Mouse (Mus musculus): ENCODE results near the gene Iffo1. TPM values are rescaled to one million over a fixed set of nuclear protein-coding genes. Genes with fewer than 3 reads are reported as not detected.

The Iffo1 gene
- polyA plus RNA-seq, 1 experiment = 51.8 TPM

DNA sequence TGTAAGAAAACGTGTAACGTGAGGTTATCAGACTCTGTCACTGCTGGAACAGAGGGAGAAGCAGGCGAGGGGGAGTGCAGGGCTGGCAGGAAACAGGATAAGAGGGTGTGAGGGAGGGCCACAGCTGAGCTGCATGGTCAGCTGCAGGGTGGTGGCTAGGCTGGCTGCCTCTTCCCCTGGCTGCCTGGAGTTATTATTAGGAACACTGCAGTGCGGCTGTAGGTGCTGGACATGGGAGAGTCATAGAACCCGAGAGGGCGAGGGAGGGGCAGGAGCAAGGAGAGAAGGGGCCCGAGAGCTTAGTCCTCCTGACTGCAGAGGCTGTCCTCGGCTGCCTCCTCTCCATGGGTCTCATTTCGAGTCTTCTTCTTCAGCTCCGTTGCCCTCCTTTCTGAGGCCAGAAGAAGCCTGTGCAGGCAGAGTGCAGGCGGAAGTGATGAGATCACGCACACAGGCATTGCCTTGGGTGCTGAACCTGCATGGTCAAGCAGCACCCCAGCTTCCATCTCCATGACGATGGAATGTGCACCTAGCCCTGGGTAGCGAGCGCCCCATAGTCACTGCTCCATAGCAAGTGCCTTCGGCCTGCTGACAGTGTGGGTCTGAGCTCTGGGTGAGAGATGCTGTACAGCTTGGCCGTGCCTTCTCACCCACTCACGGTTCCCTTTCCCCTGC, 3.3 kb downstream of the Iffo1 start:
- no peak for TF ChIP-seq CTCF (IDR thresholded peaks at IDR 0.05; ENCODE audit: low read depth, low read length)
- TF ChIP-seq POLR2A (IDR thresholded peaks at IDR 0.05; ENCODE audit: borderline replicate concordance, low read depth, low read length) = no peak
- Histone ChIP-seq H3K4me3 (ENCODE audit: insufficient read depth, low read length) (peak overlapping the region; percentile 44), H3K27ac (ENCODE audit: insufficient read depth, low read depth, low read length) (peak overlapping the region; percentile 93), H3K4me1 (ENCODE audit: control insufficient read depth, insufficient read depth, low read length) (peaks cover 34% of the 10 kb centered on the region)

DNA sequence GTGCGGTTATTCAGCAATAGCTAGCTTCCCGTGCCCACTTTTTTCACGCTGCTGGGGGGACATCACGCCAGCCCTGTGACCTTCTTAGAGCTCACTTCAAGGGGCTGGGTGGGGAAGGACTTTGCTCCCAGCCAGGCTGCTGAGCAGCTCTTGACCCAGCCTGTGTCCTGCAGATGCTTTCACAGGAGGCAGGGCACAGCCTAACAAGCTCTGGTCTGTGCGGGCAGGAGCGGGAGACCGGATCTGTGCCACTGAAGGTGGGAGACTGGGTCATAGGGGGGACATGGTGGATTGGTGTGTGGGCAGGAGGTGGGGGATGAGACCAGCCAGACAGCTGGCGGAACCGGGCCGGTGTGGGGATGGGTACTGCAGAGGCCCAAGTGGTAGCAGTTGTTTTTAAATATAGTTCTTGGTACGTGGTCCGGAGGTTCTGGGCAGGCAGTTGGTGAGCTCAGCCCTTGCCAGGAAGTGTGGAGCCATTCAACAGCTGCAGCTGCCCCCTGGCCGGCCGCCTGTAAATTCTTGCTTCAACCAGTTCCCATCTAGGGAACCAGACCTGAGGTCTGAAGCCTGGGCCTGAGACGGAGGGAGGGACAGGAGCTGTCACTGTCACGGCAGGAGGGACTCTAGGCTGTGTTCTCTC, 4.0 kb downstream of the Iffo1 start:
- peaks cover 34% of the 10 kb centered on the region for H3K4me1 ChIP-seq (ENCODE audit: control insufficient read depth, insufficient read depth, low read length)
- peak overlapping the region; percentile 44 for H3K4me3 ChIP-seq (ENCODE audit: insufficient read depth, low read length)

DNA sequence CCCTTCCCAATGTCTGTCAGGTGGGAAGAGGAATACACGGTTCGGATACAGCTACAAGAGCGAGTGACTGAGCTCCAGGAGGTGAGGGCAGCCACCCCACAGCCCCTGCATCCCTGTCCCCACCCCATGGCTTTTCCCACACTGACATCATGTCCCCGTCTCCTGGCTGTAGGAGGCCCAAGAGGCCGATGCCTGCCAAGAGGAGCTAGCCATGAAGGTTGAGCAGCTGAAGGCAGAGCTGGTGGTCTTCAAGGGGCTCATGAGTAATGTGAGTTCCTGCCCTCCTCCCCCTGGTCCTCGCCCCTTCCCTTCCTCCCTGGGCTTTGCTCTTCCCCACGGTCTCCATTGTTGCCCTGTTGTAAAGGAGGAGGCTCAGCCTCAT, 4.5 kb downstream of the Iffo1 start:
- TF ChIP-seq POLR2A (IDR thresholded peaks at IDR 0.05; ENCODE audit: borderline replicate concordance, low read depth, low read length) = no peak
- no peak for TF ChIP-seq CTCF (IDR thresholded peaks at IDR 0.05; ENCODE audit: low read depth, low read length)
- Histone ChIP-seq H3K4me1 (ENCODE audit: control insufficient read depth, insufficient read depth, low read length) (peaks cover 34% of the 10 kb centered on the region), H3K27ac (ENCODE audit: insufficient read depth, low read depth, low read length) (peak overlapping the region; percentile 93; the same call in 1 of the 2 replicates), H3K4me3 (ENCODE audit: insufficient read depth, low read length) (peak overlapping the region; percentile 44; the same call in 1 of the 2 replicates)

More for the DNA sequence above, 4.0 kb downstream of the Iffo1 start:
- H3K27ac ChIP-seq (ENCODE audit: insufficient read depth, low read depth, low read length) = peak overlapping the region; percentile 93
- TF ChIP-seq CTCF (IDR thresholded peaks at IDR 0.05; ENCODE audit: low read depth, low read length) (no peak), POLR2A (IDR thresholded peaks at IDR 0.05; ENCODE audit: borderline replicate concordance, low read depth, low read length) (no peak)

DNA sequence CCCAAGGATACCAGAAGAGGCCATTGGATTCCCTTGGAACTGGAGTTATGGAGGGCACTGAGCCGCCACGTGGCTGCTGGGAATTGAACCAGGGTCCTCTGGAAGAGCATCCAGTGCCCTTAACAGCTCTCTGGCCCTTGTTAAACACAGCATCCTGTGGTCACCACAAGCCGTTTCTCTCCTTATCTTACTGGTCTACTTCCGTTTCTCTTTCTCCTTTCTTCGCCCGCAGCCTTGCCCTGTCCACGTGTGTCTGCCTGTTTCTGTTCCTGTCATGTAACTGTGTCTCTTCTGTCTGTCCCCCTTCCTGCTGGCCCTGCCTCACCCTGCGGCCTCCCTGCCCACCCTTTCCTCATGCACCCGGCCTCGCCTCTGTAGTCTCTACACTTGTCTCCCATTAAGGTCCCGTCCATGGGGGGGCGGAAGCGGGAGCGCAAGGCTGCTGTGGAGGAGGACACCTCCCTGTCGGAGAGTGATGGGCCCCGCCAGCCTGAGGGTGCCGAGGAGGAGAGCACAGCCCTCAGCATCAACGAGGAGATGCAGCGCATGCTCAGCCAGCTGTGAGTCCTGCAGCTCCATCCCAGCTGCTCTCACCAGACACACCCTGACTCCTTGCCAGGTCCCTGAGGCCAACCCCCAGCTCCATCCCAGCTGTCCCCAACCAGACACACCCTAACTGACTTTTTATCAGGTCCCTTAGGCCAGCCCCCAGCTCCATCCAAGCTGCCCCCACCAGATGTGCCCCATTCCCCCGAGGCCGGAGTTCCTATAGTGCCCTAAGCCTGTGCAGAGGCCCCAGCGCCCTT, 7.4 kb downstream of the Iffo1 start:
- H3K4me1 ChIP-seq (ENCODE audit: control insufficient read depth, insufficient read depth, low read length) = peaks cover 20% of the 10 kb centered on the region
- TF ChIP-seq POLR2A (IDR thresholded peaks at IDR 0.05; ENCODE audit: borderline replicate concordance, low read depth, low read length) (no peak), CTCF (IDR thresholded peaks at IDR 0.05; ENCODE audit: low read depth, low read length) (no peak)

DNA sequence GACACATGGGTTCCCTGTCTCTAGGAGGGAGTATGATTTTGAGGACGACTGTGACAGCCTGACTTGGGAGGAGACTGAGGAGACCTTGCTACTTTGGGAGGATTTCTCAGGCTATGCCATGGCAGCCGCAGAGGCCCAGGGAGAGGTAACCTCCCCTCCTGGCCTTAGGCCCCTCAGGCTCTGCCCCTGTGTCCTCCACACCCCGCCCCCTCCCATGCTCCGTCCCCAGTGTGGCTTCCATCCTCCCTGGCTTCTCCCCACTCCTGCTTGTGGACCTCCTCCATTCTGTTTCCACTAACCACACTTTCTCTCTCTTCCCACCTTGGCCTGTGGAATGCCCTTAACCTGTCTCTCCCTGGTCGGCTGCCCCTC, 8.0 kb downstream of the Iffo1 start:
- TF ChIP-seq CTCF (IDR thresholded peaks at IDR 0.05; ENCODE audit: low read depth, low read length) (no peak), POLR2A (IDR thresholded peaks at IDR 0.05; ENCODE audit: borderline replicate concordance, low read depth, low read length) (no peak)

More for the DNA sequence above, 7.4 kb downstream of the Iffo1 start:
- Histone ChIP-seq H3K27ac (ENCODE audit: insufficient read depth, low read depth, low read length) (no peak overlapping the region), H3K4me3 (ENCODE audit: insufficient read depth, low read length) (no peak overlapping the region)

DNA sequence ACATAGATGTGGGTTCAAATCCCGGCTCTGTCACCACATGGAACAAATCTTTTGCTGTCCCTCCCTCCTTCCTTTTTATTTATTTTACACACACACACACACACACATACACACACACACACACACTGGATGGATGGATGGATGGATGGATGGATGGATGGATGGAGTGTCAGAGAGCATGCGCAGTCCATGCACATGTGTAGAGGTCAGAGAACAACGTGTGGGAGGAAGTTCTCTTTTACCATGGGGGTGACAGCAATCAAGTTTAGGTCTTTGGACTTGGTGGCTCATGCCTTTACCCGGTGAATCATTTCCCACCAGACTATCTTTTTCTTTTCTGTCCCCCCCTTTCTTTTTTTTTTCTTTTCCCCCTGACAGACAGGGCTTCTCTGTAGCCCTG, 8.6 kb downstream of the Iffo1 start:
- Histone ChIP-seq H3K4me3 (ENCODE audit: insufficient read depth, low read length) (no peak overlapping the region), H3K4me1 (ENCODE audit: control insufficient read depth, insufficient read depth, low read length) (peaks cover 12% of the 10 kb centered on the region), H3K27ac (ENCODE audit: insufficient read depth, low read depth, low read length) (no peak overlapping the region)
- TF ChIP-seq POLR2A (IDR thresholded peaks at IDR 0.05; ENCODE audit: borderline replicate concordance, low read depth, low read length) (no peak), CTCF (IDR thresholded peaks at IDR 0.05; ENCODE audit: low read depth, low read length) (no peak)

More for the DNA sequence above, 8.0 kb downstream of the Iffo1 start:
- Histone ChIP-seq H3K4me3 (ENCODE audit: insufficient read depth, low read length) (no peak overlapping the region), H3K4me1 (ENCODE audit: control insufficient read depth, insufficient read depth, low read length) (peaks cover 14% of the 10 kb centered on the region), H3K27ac (ENCODE audit: insufficient read depth, low read depth, low read length) (no peak overlapping the region)

DNA sequence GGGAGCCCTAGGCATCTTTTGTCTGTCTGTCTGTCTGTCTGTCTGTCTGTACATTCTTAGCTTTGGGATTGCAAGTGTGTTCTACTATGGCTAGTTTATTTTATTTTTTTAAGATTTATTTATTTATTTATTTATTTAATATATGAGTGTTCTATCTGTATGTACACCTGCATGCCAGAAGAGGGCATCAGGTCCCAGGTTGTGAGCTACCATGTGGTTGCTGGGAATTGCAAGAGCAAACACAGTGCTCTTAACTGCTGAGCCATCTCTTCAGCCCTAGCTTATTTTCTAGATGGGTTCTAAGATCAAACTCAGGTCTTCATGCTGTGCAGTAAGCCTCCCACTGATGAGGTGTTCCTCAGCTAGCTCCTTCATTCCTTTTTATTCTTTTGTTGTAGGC, 9.5 kb downstream of the Iffo1 start:
- H3K4me1 ChIP-seq (ENCODE audit: control insufficient read depth, insufficient read depth, low read length) = peaks cover 3% of the 10 kb centered on the region; the same call in 1 of the 2 replicates
- no peak for TF ChIP-seq POLR2A (IDR thresholded peaks at IDR 0.05; ENCODE audit: borderline replicate concordance, low read depth, low read length)
- no peak for TF ChIP-seq CTCF (IDR thresholded peaks at IDR 0.05; ENCODE audit: low read depth, low read length)
- no peak overlapping the region for H3K27ac ChIP-seq (ENCODE audit: insufficient read depth, low read depth, low read length)
- no peak overlapping the region for H3K4me3 ChIP-seq (ENCODE audit: insufficient read depth, low read length)

DNA sequence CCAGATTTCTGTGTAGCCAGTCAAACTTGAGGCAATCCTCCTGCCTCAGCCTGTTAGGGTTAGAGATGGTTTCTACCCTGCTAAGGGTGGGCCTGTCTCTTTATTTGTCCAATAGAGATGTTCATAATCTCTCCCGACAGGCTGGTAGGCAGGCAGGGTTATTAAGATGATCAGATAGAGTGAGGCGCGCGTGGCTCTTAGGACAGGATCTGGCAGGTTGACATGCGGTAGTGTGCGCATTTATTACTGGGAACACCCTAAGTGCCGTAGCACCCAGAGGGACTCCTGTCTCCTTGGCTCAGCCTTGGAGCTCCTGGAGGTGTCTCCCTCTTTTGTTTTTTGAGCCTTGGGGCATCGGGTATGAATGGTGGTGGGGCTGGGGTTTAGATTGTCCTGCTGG, 10.2 kb downstream of the Iffo1 start:
- Histone ChIP-seq H3K4me3 (ENCODE audit: insufficient read depth, low read length) (no peak overlapping the region), H3K27ac (ENCODE audit: insufficient read depth, low read depth, low read length) (no peak overlapping the region), H3K4me1 (ENCODE audit: control insufficient read depth, insufficient read depth, low read length) (no peaks in the 10 kb centered on the region)
- no peak for TF ChIP-seq CTCF (IDR thresholded peaks at IDR 0.05; ENCODE audit: low read depth, low read length)
- no peak for TF ChIP-seq POLR2A (IDR thresholded peaks at IDR 0.05; ENCODE audit: borderline replicate concordance, low read depth, low read length)

DNA sequence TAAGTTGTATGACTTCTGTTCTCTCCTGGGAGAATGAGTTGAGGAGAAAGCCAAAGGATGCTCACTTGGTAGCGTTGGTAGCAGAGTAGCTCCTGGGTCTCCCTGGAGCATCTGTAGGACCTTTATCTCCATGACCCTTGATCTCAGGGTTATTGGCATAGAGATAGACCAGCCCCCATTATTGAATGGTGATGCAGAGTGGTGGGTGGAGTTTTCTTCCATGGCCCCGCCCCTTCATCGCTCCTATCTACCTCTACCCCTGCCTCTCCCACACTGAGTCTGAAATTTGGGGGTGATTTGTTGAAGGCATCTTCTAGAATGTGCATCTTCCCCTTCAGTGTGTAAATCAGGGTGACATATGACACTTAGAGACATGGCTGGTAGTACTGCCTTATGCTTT, 11.4 kb downstream of the Iffo1 start:
- no peak overlapping the region for H3K27ac ChIP-seq (ENCODE audit: insufficient read depth, low read depth, low read length)
- no peak for TF ChIP-seq CTCF (IDR thresholded peaks at IDR 0.05; ENCODE audit: low read depth, low read length)
- TF ChIP-seq POLR2A (IDR thresholded peaks at IDR 0.05; ENCODE audit: borderline replicate concordance, low read depth, low read length) = no peak
- no peak overlapping the region for H3K4me3 ChIP-seq (ENCODE audit: insufficient read depth, low read length)
- H3K4me1 ChIP-seq (ENCODE audit: control insufficient read depth, insufficient read depth, low read length) = no peaks in the 10 kb centered on the region

Measured in bone marrow macrophage, adult 2 months (primary cell).